Mouse (Mus musculus): Measurements from ENCODE around the gene Plb1. TPM values are rescaled to one million over a fixed set of nuclear protein-coding genes. Genes with fewer than 3 reads are reported as not detected.

Gene Plb1
- total and polyA plus RNA-seq, 2 experiments, result under 0.01 to 0.02 TPM

DNA sequence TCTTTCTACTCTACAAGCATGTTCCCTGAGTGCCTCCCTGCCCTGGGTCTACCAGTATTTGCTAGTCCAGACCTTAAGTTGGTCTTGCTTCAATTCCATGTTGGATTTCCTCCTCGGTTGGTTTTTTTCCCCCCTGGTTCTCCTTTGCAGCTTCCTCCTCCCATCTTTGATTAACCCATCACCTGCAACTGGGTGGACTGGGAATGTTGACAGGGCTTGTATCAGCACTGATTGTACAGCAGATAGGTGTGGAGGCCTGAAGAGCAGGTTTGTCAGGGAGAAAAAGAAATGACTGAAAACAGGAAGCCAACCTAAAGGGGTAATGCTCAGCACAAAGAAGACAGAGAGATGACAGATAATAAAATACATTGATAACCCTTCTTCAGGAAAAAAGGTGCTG, 104.8 kb downstream of the Plb1 start:
- H3K4me3 ChIP-seq (ENCODE audit: insufficient read depth, low read depth, low read length), result no peak overlapping the region
- no peaks in the 10 kb centered on the region for H3K79me2 ChIP-seq (ENCODE audit: control insufficient read depth, insufficient read depth, low read length)
- no peak overlapping the region for H3K27ac ChIP-seq (replicated peaks; ENCODE audit: insufficient read depth, low read depth, low read length)
- no peak for DNase-seq (ENCODE audit: extremely low read depth, low read depth, low spot score)
- H3K4me1 ChIP-seq (ENCODE audit: control insufficient read depth, insufficient read depth, low read length), result no peaks in the 10 kb centered on the region
- H3K36me3 ChIP-seq (ENCODE audit: control insufficient read depth, insufficient read depth, low read length), result no peaks in the 10 kb centered on the region
- WGBS, result 42% methylated on average over 1 of the region's 1 CpGs
- no peaks in the 10 kb centered on the region for H3K27me3 ChIP-seq (ENCODE audit: control insufficient read depth, insufficient read depth, low read length)
- TF ChIP-seq POLR2A (IDR thresholded peaks at IDR 0.05; ENCODE audit: extremely low read depth, insufficient read depth, low read length) (no peak), CTCF (IDR thresholded peaks at IDR 0.05; ENCODE audit: low read depth, low read length) (no peak)
- H3K9ac ChIP-seq (ENCODE audit: low read depth, low read length), result no peak overlapping the region

DNA sequence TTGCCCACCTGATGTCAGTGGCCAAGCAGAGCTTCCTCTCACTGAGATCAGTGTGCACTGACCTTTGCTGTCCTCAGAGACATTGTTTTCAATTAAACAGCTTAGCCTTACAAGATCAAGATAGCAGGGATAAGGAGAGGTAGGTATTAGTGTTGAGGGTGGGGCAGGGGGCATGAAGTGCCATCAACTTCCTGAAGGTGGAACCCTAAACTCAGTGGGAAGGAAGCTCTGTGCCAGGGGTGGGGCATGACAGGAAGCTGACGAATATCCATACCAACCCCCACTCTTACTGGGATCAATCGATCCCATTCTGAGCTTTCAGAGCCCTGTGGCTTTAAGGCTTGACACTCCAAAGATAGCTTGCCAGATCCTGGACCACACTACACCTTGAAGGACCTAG, 105.8 kb downstream of the Plb1 start:
- Histone ChIP-seq H3K79me2 (ENCODE audit: control insufficient read depth, insufficient read depth, low read length) (no peaks in the 10 kb centered on the region), H3K9ac (ENCODE audit: low read depth, low read length) (no peak overlapping the region), H3K36me3 (ENCODE audit: control insufficient read depth, insufficient read depth, low read length) (no peaks in the 10 kb centered on the region), H3K27ac (replicated peaks; ENCODE audit: insufficient read depth, low read depth, low read length) (no peak overlapping the region), H3K4me3 (ENCODE audit: insufficient read depth, low read depth, low read length) (no peak overlapping the region), H3K4me1 (ENCODE audit: control insufficient read depth, insufficient read depth, low read length) (no peaks in the 10 kb centered on the region), H3K27me3 (ENCODE audit: control insufficient read depth, insufficient read depth, low read length) (no peaks in the 10 kb centered on the region)
- DNase-seq (ENCODE audit: extremely low read depth, low read depth, low spot score), result peak; percentile 8
- TF ChIP-seq POLR2A (IDR thresholded peaks at IDR 0.05; ENCODE audit: extremely low read depth, insufficient read depth, low read length), result no peak
- peak; percentile 41; the same call in 1 of the 2 replicates for TF ChIP-seq CTCF (IDR thresholded peaks at IDR 0.05; ENCODE audit: low read depth, low read length)
- 13% methylated on average over 2 of the region's 2 CpGs for WGBS

DNA sequence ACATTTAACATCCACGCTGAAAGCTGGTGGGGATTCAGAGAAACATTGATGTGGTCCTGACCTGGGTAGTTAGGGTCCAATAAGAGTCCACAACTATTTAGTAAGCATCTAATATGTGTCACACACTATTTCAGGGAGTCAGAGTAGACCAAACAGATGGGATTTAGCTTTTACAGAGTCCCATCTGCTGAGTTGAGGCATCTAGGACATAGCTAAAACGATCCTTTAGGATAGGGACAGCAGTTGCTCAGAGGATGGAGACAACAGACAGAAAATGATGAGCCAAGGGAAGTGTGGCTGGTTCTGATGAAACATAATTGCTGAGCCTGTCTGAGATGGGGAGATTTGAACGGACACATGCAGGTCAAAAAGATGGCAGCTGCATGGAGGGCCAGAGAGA, 106.3 kb downstream of the Plb1 start:
- no peaks in the 10 kb centered on the region for H3K27me3 ChIP-seq (ENCODE audit: control insufficient read depth, insufficient read depth, low read length)
- no peak for TF ChIP-seq CTCF (IDR thresholded peaks at IDR 0.05; ENCODE audit: low read depth, low read length)
- no peak for TF ChIP-seq POLR2A (IDR thresholded peaks at IDR 0.05; ENCODE audit: extremely low read depth, insufficient read depth, low read length)
- no peak for DNase-seq (ENCODE audit: extremely low read depth, low read depth, low spot score)
- H3K4me1 ChIP-seq (ENCODE audit: control insufficient read depth, insufficient read depth, low read length), result no peaks in the 10 kb centered on the region
- no peaks in the 10 kb centered on the region for H3K36me3 ChIP-seq (ENCODE audit: control insufficient read depth, insufficient read depth, low read length)
- H3K9ac ChIP-seq (ENCODE audit: low read depth, low read length), result no peak overlapping the region
- H3K27ac ChIP-seq (replicated peaks; ENCODE audit: insufficient read depth, low read depth, low read length), result no peak overlapping the region
- H3K4me3 ChIP-seq (ENCODE audit: insufficient read depth, low read depth, low read length), result no peak overlapping the region
- H3K79me2 ChIP-seq (ENCODE audit: control insufficient read depth, insufficient read depth, low read length), result no peaks in the 10 kb centered on the region
- WGBS, result 86% methylated on average over 3 of the region's 3 CpGs

DNA sequence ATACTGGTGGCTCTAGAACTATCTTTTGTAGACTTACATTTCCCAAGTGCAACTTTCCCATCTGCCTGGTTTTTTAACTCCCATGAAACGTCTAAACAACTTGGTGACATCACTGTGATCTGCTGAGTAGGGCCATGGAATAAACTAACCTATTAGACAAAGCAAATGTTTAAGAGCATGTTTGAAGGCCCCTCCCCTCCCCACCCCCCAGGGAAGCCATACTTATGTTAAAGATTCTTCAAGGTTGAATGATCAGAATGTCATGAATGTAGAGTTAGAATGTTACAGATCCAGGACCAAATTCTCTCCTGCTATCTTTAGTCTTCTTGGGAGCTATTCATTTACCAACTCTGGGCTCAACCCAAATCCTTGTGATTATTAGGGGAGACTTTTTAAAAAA, 107.7 kb downstream of the Plb1 start:
- WGBS, result 84% methylated on average over 1 of the region's 1 CpGs
- TF ChIP-seq CTCF (IDR thresholded peaks at IDR 0.05; ENCODE audit: low read depth, low read length) (no peak), POLR2A (IDR thresholded peaks at IDR 0.05; ENCODE audit: extremely low read depth, insufficient read depth, low read length) (no peak)
- no peak for DNase-seq (ENCODE audit: extremely low read depth, low read depth, low spot score)
- Histone ChIP-seq H3K36me3 (ENCODE audit: control insufficient read depth, insufficient read depth, low read length) (no peaks in the 10 kb centered on the region), H3K79me2 (ENCODE audit: control insufficient read depth, insufficient read depth, low read length) (no peaks in the 10 kb centered on the region), H3K9ac (ENCODE audit: low read depth, low read length) (no peak overlapping the region), H3K4me3 (ENCODE audit: insufficient read depth, low read depth, low read length) (no peak overlapping the region), H3K27me3 (ENCODE audit: control insufficient read depth, insufficient read depth, low read length) (no peaks in the 10 kb centered on the region), H3K4me1 (ENCODE audit: control insufficient read depth, insufficient read depth, low read length) (no peaks in the 10 kb centered on the region), H3K27ac (replicated peaks; ENCODE audit: insufficient read depth, low read depth, low read length) (no peak overlapping the region)

DNA sequence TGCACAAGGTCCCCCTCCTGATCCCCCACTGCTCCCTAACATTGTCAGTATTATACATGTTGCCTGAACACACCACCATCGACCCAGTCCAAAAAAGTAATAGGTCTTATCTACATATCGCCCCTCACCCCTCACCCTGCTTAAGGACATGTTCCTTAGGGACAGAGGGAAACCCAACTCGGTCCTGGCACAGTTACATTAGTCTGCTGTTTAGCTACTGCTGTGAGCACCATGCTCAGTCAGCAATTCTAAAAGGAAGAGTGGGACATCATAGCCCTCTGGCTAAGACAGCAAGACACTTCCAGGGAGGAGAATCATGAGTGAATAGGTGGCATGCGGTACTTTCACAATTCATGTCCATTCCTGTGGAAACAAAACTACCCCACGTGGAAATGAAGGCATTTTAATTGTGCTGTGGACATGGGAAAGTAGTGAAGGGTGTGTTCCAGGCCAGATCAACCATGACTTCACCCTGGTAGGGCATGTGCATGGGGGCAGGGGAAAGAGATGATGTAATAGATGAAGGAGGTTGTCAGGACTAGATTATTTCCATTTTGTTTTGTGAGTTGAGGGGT, 110.3 kb downstream of the Plb1 start:
- H3K79me2 ChIP-seq (ENCODE audit: control insufficient read depth, insufficient read depth, low read length), result no peaks in the 10 kb centered on the region
- 72% methylated on average over 5 of the region's 5 CpGs for WGBS
- TF ChIP-seq CTCF (IDR thresholded peaks at IDR 0.05; ENCODE audit: low read depth, low read length), result no peak
- no peak for TF ChIP-seq POLR2A (IDR thresholded peaks at IDR 0.05; ENCODE audit: extremely low read depth, insufficient read depth, low read length)

DNA sequence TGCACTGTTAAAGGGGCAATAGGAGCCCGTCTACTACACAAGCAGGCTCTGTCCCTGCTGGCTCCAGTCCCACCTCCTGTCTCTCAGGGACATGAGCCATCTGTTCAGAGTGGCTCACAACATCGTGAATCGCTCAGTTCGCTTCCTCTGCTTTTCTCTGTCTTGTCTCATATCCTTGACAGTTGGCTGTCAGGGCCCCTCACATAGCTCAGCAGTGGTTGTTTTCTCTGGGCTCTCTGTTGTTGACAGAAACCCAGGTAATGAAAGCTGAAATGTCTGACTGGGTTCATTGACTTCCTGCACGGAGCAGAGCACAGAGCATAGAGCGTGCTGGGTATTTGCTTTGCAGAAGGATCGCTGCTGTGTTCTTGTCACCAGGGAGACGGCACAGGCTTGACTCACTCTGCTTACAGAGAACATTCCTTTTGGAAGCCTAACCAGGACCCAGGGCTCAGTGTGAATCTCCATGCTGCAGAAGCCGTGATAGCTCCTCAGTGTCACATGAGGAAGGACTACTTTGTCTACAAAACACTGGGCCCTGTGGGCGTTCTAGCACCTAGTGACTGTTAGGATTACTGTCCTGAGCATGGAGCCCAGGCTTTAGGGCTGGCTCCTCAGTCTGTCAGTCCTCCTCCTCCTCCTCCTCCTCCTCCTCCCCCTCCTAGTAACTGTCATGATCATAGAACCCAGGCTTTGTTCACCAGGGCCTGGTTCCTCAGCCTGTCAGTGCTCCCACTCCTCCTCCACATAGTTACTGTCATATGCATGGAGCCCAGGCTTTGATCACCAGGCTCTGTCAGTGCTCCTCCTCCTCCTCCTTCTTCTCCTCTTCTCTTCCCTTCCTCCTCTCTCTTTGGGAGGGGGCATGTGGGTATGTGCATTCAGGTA, 113.8 kb downstream of the Plb1 start:
- Histone ChIP-seq H3K79me2 (ENCODE audit: control insufficient read depth, insufficient read depth, low read length) (no peaks in the 10 kb centered on the region), H3K4me3 (ENCODE audit: insufficient read depth, low read depth, low read length) (no peak overlapping the region), H3K27ac (replicated peaks; ENCODE audit: insufficient read depth, low read depth, low read length) (no peak overlapping the region), H3K36me3 (ENCODE audit: control insufficient read depth, insufficient read depth, low read length) (no peaks in the 10 kb centered on the region), H3K9ac (ENCODE audit: low read depth, low read length) (no peak overlapping the region), H3K4me1 (ENCODE audit: control insufficient read depth, insufficient read depth, low read length) (no peaks in the 10 kb centered on the region), H3K27me3 (ENCODE audit: control insufficient read depth, insufficient read depth, low read length) (no peaks in the 10 kb centered on the region)
- WGBS, result 20% methylated on average over 10 of the region's 10 CpGs
- TF ChIP-seq POLR2A (IDR thresholded peaks at IDR 0.05; ENCODE audit: extremely low read depth, insufficient read depth, low read length), result no peak
- TF ChIP-seq CTCF (IDR thresholded peaks at IDR 0.05; ENCODE audit: low read depth, low read length), result no peak
- peak; percentile 65 for DNase-seq (ENCODE audit: extremely low read depth, low read depth, low spot score)

More for the DNA sequence above, 110.3 kb downstream of the Plb1 start:
- Histone ChIP-seq H3K27ac (replicated peaks; ENCODE audit: insufficient read depth, low read depth, low read length) (no peak overlapping the region), H3K27me3 (ENCODE audit: control insufficient read depth, insufficient read depth, low read length) (no peaks in the 10 kb centered on the region), H3K9ac (ENCODE audit: low read depth, low read length) (no peak overlapping the region), H3K4me1 (ENCODE audit: control insufficient read depth, insufficient read depth, low read length) (no peaks in the 10 kb centered on the region), H3K36me3 (ENCODE audit: control insufficient read depth, insufficient read depth, low read length) (no peaks in the 10 kb centered on the region), H3K4me3 (ENCODE audit: insufficient read depth, low read depth, low read length) (no peak overlapping the region)
- no peak for DNase-seq (ENCODE audit: extremely low read depth, low read depth, low spot score)

Data from liver, adult 2 months (tissue).